Mouse (Mus musculus) ES-E14 (cell line): ENCODE measurements around the gene Tas1r2. TPM values are rescaled to one million over a fixed set of nuclear protein-coding genes. Genes with fewer than 3 reads are reported as not detected.

Experiments used
- DNase-seq: peaks from one replicate; pipeline ENCODE4 v3.0.0-alpha.2; 2013; ENCODE audit warnings: low read depth, low spot score
- H3K27ac ChIP-seq: 2 replicates; pipeline ENCODE4 v1.5.1; 2012; ENCODE audit warnings: low read depth, mild to moderate bottlenecking, low read length, moderate library complexity, mixed read lengths; ENCODE audit not compliant: poor library complexity, insufficient read depth, severe bottlenecking
- H3K36me3 ChIP-seq: 2 replicates; pipeline ENCODE4 v1.6.1; 2012; ENCODE audit warnings: mild to moderate bottlenecking, low read length, moderate library complexity, mixed read lengths; ENCODE audit not compliant: control insufficient read depth, poor library complexity, insufficient read depth, severe bottlenecking
- H3K4me1 ChIP-seq, 2 experiments: fragments of 150-350 bp in 1 of 2; sonication (generic) in 1 of 2; 2 replicates each; pipeline ENCODE4 v1.6.1; 2012; ENCODE audit warnings: low read length in 2 of 2, mild to moderate bottlenecking in 1 of 2, mixed read lengths in 1 of 2; ENCODE audit not compliant: control insufficient read depth in 2 of 2, insufficient read depth in 2 of 2, poor library complexity in 1 of 2
- H3K4me3 ChIP-seq, 2 experiments: fragments of 150-350 bp in 1 of 2; sonication (generic) in 1 of 2; 2 replicates each; pipeline ENCODE4 v1.5.1; 2012; ENCODE audit warnings: low read length in 2 of 2, low read depth in 1 of 2, mild to moderate bottlenecking in 1 of 2, mixed read lengths in 1 of 2; ENCODE audit not compliant: insufficient read depth in 1 of 2, poor library complexity in 1 of 2, severe bottlenecking in 1 of 2
- H3K9ac ChIP-seq: 2 replicates; pipeline ENCODE4 v1.6.1; 2012; ENCODE audit warnings: low read depth, mild to moderate bottlenecking, low read length, mixed read lengths; ENCODE audit not compliant: poor library complexity, insufficient read depth, severe bottlenecking
- H3K9me3 ChIP-seq: fragments of 150-350 bp; sonication (generic); 2 replicates; pipeline ENCODE4 v1.6.1; 2012; ENCODE audit warnings: low read depth, mild to moderate bottlenecking, low read length; ENCODE audit not compliant: control insufficient read depth, insufficient read depth
- CHD2 ChIP-seq: IDR thresholded peaks from 2 replicates; pipeline ENCODE4 v1.6.1; 2014; ENCODE audit warnings: mild to moderate bottlenecking, low read depth, low read length, inconsistent platforms
- HCFC1 ChIP-seq: IDR thresholded peaks from 2 replicates; pipeline ENCODE4 v1.6.1; 2012; ENCODE audit warnings: low read length, inconsistent platforms, borderline replicate concordance; ENCODE audit not compliant: insufficient read depth
- MAFK ChIP-seq: IDR thresholded peaks from 2 replicates; pipeline ENCODE4 v1.6.1; 2014; ENCODE audit warnings: mild to moderate bottlenecking, low read depth, low read length, inconsistent platforms; ENCODE audit not compliant: insufficient read depth
- ZC3H11A ChIP-seq: IDR thresholded peaks from 2 replicates; pipeline ENCODE4 v1.6.1; 2012; ENCODE audit warnings: low read depth, mild to moderate bottlenecking, inconsistent platforms, low read length, borderline replicate concordance
- ZNF384 ChIP-seq: IDR thresholded peaks from 2 replicates; pipeline ENCODE4 v1.6.1; 2012; ENCODE audit warnings: low read depth, low read length, inconsistent platforms
- in situ Hi-C, 2 experiments: fragments of 600-800 bp; cut with MboI; formaldehyde crosslinking; loops; one replicate each; pipeline ENCODE4 v1.15.1; 2025; ENCODE audit warnings: low sequenced_read_pairs in 2 of 2, inconsistent platforms in 1 of 2; ENCODE audit not compliant: unreplicated experiment in 2 of 2
- total RNA-seq: library from RNA; depleted of rRNA; stranded (reverse); fragments of 300-350 nt; gene quantifications from 2 replicates; pipeline ENCODE4 v1.2.3, GENCODE M21; 2012; rRNA removed

The Tas1r2 gene
- 0.09 TPM in 1 of 2 replicates, not detected in the other for total RNA-seq

GRCm38 (mm10) chr4:139653238-139653637 is at the start of gene Tas1r2:
Tas1r2 (plus strand) TSS chr4:139653538.
- DNase-seq, result no peak

GRCm38 (mm10) chr4:139605216-139605615 is 48.1 kb upstream of the Tas1r2 start:
- Histone ChIP-seq H3K4me3 (no peak overlapping the region), H3K36me3 (peaks cover 15% of the 10 kb centered on the region), H3K9ac (no peak overlapping the region), H3K27ac (no peak overlapping the region), H3K9me3 (no peaks in the 10 kb centered on the region), H3K4me1 (peaks cover 4 to 28% of the 10 kb centered on the region in 2 experiments)
- in situ Hi-C loops, result no loop called here
- no peak for DNase-seq
- TF ChIP-seq ZC3H11A, result no peak
- no peak for TF ChIP-seq HCFC1
- no peak for TF ChIP-seq CHD2
- TF ChIP-seq ZNF384, result no peak
- TF ChIP-seq MAFK, result no peak

More at GRCm38 (mm10) chr4:139653238-139653637, at the start of gene Tas1r2:
- H3K9me3 ChIP-seq, result no peaks in the 10 kb centered on the region
- TF ChIP-seq CHD2 (no peak), MAFK (no peak), ZC3H11A (no peak), HCFC1 (no peak), ZNF384 (no peak)
- H3K4me1 ChIP-seq, result no peaks in the 10 kb centered on the region
- H3K9ac ChIP-seq, result no peak within 1 kb of the TSS
- H3K4me3 ChIP-seq, result no peak within 1 kb of the TSS
- in situ Hi-C loops, result no loop called here
- H3K36me3 ChIP-seq, result peaks cover 7% of the 10 kb centered on the region
- H3K27ac ChIP-seq, result no peak within 1 kb of the TSS; the same call in 1 of the 2 replicates

GRCm38 (mm10) chr4:139606732-139607131 is 46.6 kb upstream of the Tas1r2 start:
- in situ Hi-C loops, result no loop called here
- TF ChIP-seq HCFC1, result no peak
- no peak for TF ChIP-seq ZNF384
- TF ChIP-seq ZC3H11A, result no peak
- no peak for TF ChIP-seq CHD2
- TF ChIP-seq MAFK, result no peak
- no peak overlapping the region for H3K27ac ChIP-seq
- no peak overlapping the region for H3K4me3 ChIP-seq
- H3K4me1 ChIP-seq, result peaks cover 2 to 22% of the 10 kb centered on the region in 2 experiments; a peak in 3 of 4 replicates
- H3K9me3 ChIP-seq, result no peaks in the 10 kb centered on the region
- H3K9ac ChIP-seq, result no peak overlapping the region
- DNase-seq, result no peak
- peaks cover 15% of the 10 kb centered on the region for H3K36me3 ChIP-seq

- Histone ChIP-seq H3K9ac (no peak overlapping the region), H3K9me3 (no peaks in the 10 kb centered on the region), H3K36me3 (peaks cover 18% of the 10 kb centered on the region), H3K27ac (no peak overlapping the region), H3K4me3 (no peak overlapping the region), H3K4me1 (peaks cover 0 to 6% of the 10 kb centered on the region in 2 experiments; a peak in 1 of 4 replicates)
- in situ Hi-C loops, result no loop called here
- no peak for DNase-seq
- TF ChIP-seq CHD2 (no peak), MAFK (no peak), ZC3H11A (no peak), HCFC1 (no peak), ZNF384 (no peak)
These were observed 44.4 kb upstream of the Tas1r2 start for GRCm38 (mm10) chr4:139608975-139609374.

GRCm38 (mm10) chr4:139610954-139611353 is 42.4 kb upstream of the Tas1r2 start:
- Histone ChIP-seq H3K27ac (no peak overlapping the region), H3K4me1 (peaks cover 0 to 7% of the 10 kb centered on the region in 2 experiments; a peak in 1 of 4 replicates), H3K9me3 (no peaks in the 10 kb centered on the region), H3K4me3 (no peak overlapping the region), H3K9ac (no peak overlapping the region), H3K36me3 (peaks cover 16% of the 10 kb centered on the region)
- in situ Hi-C loops, result no loop called here
- TF ChIP-seq ZNF384, result no peak
- TF ChIP-seq ZC3H11A, result no peak
- no peak for TF ChIP-seq CHD2
- no peak for TF ChIP-seq MAFK
- no peak for TF ChIP-seq HCFC1
- no peak for DNase-seq
